Mouse (Mus musculus) midbrain, embryonic 10.5 days (tissue): ENCODE results near the gene Rpap2. TPM values are rescaled to one million over a fixed set of nuclear protein-coding genes. Genes with fewer than 3 reads are reported as not detected.

Experiments
- DNase-seq: peaks from one replicate; pipeline ENCODE4 v3.0.0-alpha.2; 2017; ENCODE audit warnings: low spot score
- H3K27ac ChIP-seq: fragments of 300-500 bp; sonication (generic); replicated peaks from 2 replicates; pipeline ENCODE4 v1.5.1; 2016; ENCODE audit warnings: mild to moderate bottlenecking
- H3K27me3 ChIP-seq: fragments of 300-500 bp; sonication (generic); 2 replicates; pipeline ENCODE4 v1.6.1; 2016; ENCODE audit warnings: low read depth, mild to moderate bottlenecking; ENCODE audit not compliant: poor library complexity, severe bottlenecking
- H3K36me3 ChIP-seq: fragments of 300-500 bp; sonication (generic); 2 replicates; pipeline ENCODE4 v1.6.1; 2016; ENCODE audit warnings: mild to moderate bottlenecking, moderate library complexity
- H3K4me1 ChIP-seq: fragments of 300-500 bp; sonication (generic); 2 replicates; pipeline ENCODE4 v1.6.1; 2016
- H3K4me3 ChIP-seq: fragments of 300-500 bp; sonication (generic); 2 replicates; pipeline ENCODE4 v1.5.1; 2016; ENCODE audit warnings: mild to moderate bottlenecking, moderate library complexity
- H3K9me3 ChIP-seq: fragments of 300-500 bp; sonication (generic); replicated peaks from 2 replicates; pipeline ENCODE4 v1.6.1; 2016; ENCODE audit warnings: mild to moderate bottlenecking
- WGBS: fragments of 180-500 bp; shearing (Covaris S2); methylation state at CpG from one replicate; pipeline ENCODE4 v1.1.7; 2016; 5-methylcytosine and 5-hydroxymethylcytosine counted together
- polyA plus RNA-seq: library from polyadenylated mRNA; unstranded; fragments of >200 nt; fragmentation: Nextera tagmentation; extraction: Ambion mirVana; gene quantifications from 2 replicates; pipeline ENCODE4 v1.2.1, GENCODE M21; 2016

Rpap2 gene
- polyA plus RNA-seq: 15.9 and 18.9 TPM in 2 replicates

GRCm38 (mm10) chr5:107597301-107598077, at the start of gene Rpap2, which contains the start of gene Glmn:
TSS of gene Rpap2 (plus strand) at chr5:107597373.
TSS of gene Glmn (minus strand) at chr5:107597888.
- 1% methylated on average over 58 of the region's 64 CpGs for WGBS
- Histone ChIP-seq H3K4me1 (peaks cover 15% of the 10 kb centered on the region), H3K27me3 (no peaks in the 10 kb centered on the region), H3K4me3 (peak within 1 kb of the TSS; percentile 81), H3K27ac (peak within 1 kb of the TSS; percentile 94), H3K9me3 (no peaks in the 10 kb centered on the region), H3K36me3 (peaks cover 26% of the 10 kb centered on the region)
- DNase-seq: peak; percentile 91

DNA sequence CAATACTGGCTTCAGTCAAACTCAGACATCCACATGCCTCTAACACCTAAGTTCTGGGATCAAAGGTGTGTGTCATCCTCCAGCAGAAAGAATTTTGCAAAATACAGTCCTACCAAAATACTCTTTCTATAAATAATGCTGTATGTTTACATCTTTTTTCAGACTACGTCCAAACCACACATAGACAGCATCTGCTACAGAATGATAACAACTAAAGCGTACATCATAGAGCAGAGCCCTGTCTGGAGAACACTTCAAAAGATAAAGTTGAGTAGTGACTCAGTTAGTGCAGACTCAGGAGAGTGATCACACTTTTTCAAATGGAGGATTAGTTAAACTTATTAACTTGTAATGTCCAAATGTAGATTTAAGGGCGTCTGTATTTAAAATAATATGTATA, 49.2 kb upstream of the Rpap2 start:
- 91% methylated on average over 3 of the region's 3 CpGs for WGBS
- Histone ChIP-seq H3K36me3 (peaks cover 20% of the 10 kb centered on the region), H3K9me3 (no peaks in the 10 kb centered on the region), H3K27me3 (no peaks in the 10 kb centered on the region), H3K27ac (no peak overlapping the region), H3K4me1 (no peaks in the 10 kb centered on the region), H3K4me3 (no peak overlapping the region)
- no peak for DNase-seq

DNA sequence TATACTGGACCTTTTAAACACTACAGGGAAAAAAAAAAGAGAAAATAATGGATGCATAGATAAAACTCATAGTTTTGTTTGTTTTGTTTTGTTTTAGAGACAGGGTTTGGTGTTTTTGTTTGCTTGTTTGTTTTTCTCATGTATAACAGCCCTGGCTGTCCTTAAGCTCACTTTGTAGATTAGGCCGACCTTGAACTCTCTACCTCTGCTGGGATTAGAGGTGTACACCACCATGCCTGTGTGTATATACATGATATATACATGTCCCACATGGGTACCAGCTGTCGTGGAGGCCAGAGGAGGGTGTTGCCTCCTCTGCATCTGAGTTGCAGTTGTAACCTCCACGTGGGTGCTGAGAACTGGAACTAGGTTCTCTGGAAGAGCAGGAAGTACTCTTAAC, 48.7 kb upstream of the Rpap2 start:
- 92% methylated on average over 3 of the region's 3 CpGs for WGBS
- Histone ChIP-seq H3K27ac (no peak overlapping the region), H3K9me3 (no peaks in the 10 kb centered on the region), H3K4me1 (no peaks in the 10 kb centered on the region), H3K4me3 (no peak overlapping the region), H3K27me3 (no peaks in the 10 kb centered on the region), H3K36me3 (peaks cover 20% of the 10 kb centered on the region)
- no peak for DNase-seq

DNA sequence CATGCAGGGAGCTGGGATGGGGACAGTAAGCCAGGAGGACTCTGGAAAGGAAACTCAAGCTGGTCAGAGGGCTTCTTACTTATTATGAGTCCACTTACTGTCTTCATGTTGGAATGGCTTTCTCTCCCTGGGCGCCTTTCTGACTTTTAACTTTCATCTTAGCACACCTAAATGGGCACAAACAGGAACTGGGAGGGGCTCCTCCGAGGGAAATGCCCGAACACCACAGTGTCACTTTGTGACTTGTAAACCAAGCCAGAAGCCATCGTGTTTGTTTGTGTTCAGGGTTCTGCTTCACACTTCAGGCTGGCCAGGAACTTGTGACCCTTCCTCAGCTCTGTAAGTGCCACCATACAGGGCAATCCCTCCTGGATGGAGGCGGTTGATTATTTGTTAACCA, 42.8 kb upstream of the Rpap2 start:
- Histone ChIP-seq H3K27me3 (no peaks in the 10 kb centered on the region), H3K4me3 (no peak overlapping the region), H3K9me3 (no peaks in the 10 kb centered on the region), H3K27ac (no peak overlapping the region), H3K36me3 (peaks cover 33% of the 10 kb centered on the region), H3K4me1 (no peaks in the 10 kb centered on the region)
- DNase-seq: no peak
- 87% methylated on average over 5 of the region's 5 CpGs for WGBS

GRCm38 (mm10) chr5:107556969-107557368, 40.2 kb upstream of the Rpap2 start:
- Histone ChIP-seq H3K4me1 (peaks cover 4% of the 10 kb centered on the region; the same call in 1 of the 2 replicates), H3K4me3 (no peak overlapping the region), H3K27ac (no peak overlapping the region), H3K36me3 (peaks cover 45% of the 10 kb centered on the region), H3K9me3 (no peaks in the 10 kb centered on the region), H3K27me3 (no peaks in the 10 kb centered on the region)
- 92% methylated on average over 3 of the region's 3 CpGs for WGBS
- DNase-seq: no peak

GRCm38 (mm10) chr5:107569148-107569547, 28.0 kb upstream of the Rpap2 start:
- no peak overlapping the region for H3K27ac ChIP-seq
- no peak overlapping the region for H3K4me3 ChIP-seq
- H3K36me3 ChIP-seq: peaks cover 63% of the 10 kb centered on the region
- no peaks in the 10 kb centered on the region for H3K27me3 ChIP-seq
- H3K9me3 ChIP-seq: no peaks in the 10 kb centered on the region
- WGBS: 96% methylated on average over 9 of the region's 9 CpGs
- no peak for DNase-seq
- no peaks in the 10 kb centered on the region for H3K4me1 ChIP-seq

DNA sequence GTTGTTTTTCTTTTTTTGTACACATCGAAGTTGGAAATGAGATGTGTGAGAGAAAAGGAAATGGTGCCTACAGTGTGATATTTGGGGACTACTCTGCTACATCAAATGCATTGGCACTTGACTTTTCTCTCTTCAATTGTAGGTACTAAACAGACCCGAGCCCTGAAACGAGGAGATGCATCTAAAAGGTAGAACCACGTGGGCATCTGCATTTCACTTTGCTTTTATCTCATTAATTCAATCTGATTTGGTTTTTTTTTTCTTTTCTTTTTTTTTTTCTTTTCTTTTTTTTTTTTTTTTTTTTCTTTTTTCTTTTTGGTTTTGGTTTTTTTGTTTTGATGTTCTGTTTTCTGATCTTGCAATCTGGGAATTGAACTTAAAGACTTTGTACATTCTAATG, 1.2 kb downstream of the Rpap2 start:
- no peaks in the 10 kb centered on the region for H3K27me3 ChIP-seq
- H3K4me3 ChIP-seq: peak overlapping the region; percentile 81
- no peak for DNase-seq
- WGBS: 30% methylated on average over 4 of the region's 4 CpGs
- no peaks in the 10 kb centered on the region for H3K9me3 ChIP-seq
- H3K27ac ChIP-seq: peak overlapping the region; percentile 94
- peaks cover 27% of the 10 kb centered on the region for H3K36me3 ChIP-seq
- peaks cover 15% of the 10 kb centered on the region for H3K4me1 ChIP-seq

DNA sequence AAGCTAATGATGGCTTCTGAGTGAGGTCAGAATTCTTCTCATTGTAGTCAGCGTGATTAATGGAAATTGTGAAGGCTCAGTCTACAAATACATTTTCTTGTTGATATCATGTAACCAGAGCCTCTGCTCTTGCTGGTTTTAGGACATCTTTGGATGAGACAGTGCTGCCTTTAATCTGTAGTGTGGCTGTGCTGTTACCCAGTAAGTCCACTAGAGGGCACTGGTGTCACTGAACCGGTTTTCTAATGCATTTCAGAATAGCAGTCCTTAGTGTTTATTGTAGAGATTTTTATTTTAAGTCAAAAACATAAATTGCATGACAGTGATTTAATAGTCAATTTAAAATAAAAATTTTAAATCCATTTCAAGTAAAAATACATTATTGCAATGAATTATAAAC, 14.1 kb downstream of the Rpap2 start:
- H3K9me3 ChIP-seq: no peaks in the 10 kb centered on the region
- 3% methylated on average over 2 of the region's 2 CpGs for WGBS
- no peak overlapping the region for H3K4me3 ChIP-seq
- peaks cover 44% of the 10 kb centered on the region for H3K36me3 ChIP-seq
- H3K4me1 ChIP-seq: no peaks in the 10 kb centered on the region
- H3K27me3 ChIP-seq: no peaks in the 10 kb centered on the region
- H3K27ac ChIP-seq: no peak overlapping the region
- DNase-seq: peak; percentile 63

DNA sequence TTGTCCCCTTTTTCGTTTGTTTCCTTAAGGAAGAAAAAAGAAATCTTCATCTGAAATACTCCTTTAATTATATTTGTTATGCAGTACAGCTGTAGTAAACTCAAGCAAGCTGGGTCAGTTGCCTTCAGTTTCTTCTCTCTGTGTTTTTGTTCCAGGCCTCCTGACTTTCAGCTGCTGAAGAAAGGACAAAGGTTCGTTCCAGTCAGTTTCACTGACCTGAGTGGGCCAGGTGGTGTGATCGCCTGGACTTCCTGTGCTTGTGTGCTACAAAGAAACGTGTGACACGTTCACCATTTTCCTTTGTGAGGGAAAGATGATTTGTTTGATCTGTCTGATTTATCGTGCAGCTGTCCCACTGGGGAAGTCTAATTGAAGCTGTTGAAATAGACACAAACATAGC, 20.8 kb downstream of the Rpap2 start:
- H3K9me3 ChIP-seq: no peaks in the 10 kb centered on the region
- H3K36me3 ChIP-seq: peaks cover 58% of the 10 kb centered on the region
- no peak for DNase-seq
- H3K27me3 ChIP-seq: no peaks in the 10 kb centered on the region
- WGBS: 93% methylated on average over 6 of the region's 6 CpGs
- no peak overlapping the region for H3K27ac ChIP-seq
- no peak overlapping the region for H3K4me3 ChIP-seq
- H3K4me1 ChIP-seq: no peaks in the 10 kb centered on the region

- H3K27ac ChIP-seq: no peak overlapping the region
- H3K36me3 ChIP-seq: peaks cover 58% of the 10 kb centered on the region
- no peaks in the 10 kb centered on the region for H3K27me3 ChIP-seq
- no peaks in the 10 kb centered on the region for H3K9me3 ChIP-seq
- no peaks in the 10 kb centered on the region for H3K4me1 ChIP-seq
- H3K4me3 ChIP-seq: no peak overlapping the region
- WGBS: 95% methylated on average over 3 of the region's 3 CpGs
- no peak for DNase-seq
These were observed 24.2 kb downstream of the Rpap2 start for GRCm38 (mm10) chr5:107621327-107621726.

DNA sequence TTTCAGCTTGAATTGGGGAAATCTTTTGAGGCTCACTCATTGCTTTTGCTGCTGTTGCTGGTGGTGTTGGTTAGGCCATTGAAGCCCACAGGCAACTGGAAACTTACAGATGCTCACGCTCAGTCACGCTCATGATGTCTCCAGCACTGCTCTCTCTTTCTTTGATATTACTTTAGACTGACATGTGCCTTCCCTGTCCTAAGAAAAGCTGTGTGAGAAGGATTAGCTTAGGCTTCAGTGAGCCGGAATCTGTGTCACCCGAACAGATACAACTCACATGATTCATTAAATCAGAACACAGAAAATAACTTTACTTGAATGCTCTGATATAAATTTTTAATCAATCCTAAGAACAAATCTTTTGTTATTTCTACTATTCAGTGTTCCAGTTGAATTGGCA, 36.5 kb downstream of the Rpap2 start:
- no peak for DNase-seq
- Histone ChIP-seq H3K4me1 (no peaks in the 10 kb centered on the region), H3K27me3 (no peaks in the 10 kb centered on the region), H3K36me3 (peaks cover 19% of the 10 kb centered on the region), H3K4me3 (no peak overlapping the region), H3K27ac (no peak overlapping the region), H3K9me3 (no peaks in the 10 kb centered on the region)
- WGBS: 91% methylated on average over 4 of the region's 4 CpGs

DNA sequence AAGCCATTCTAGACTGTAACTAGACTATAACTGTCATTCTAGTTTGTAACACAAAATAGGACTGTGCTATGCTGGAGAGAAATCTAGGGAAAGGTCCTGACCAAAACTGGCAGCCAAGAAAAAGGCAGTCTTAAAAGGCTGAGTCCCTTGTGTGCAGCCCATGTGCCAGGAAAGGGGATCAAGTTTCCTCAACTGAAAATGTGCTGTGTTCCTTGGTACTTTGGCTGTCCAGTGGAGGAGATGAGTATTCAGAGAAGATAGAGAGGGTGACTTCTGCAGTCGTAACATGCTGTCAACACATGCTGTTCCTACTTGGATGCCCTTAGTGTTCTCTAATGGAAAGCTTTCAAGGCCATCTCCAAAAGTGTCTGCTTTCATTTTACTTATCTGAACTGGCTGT, 39.9 kb downstream of the Rpap2 start:
- H3K27ac ChIP-seq: no peak overlapping the region

DNA sequence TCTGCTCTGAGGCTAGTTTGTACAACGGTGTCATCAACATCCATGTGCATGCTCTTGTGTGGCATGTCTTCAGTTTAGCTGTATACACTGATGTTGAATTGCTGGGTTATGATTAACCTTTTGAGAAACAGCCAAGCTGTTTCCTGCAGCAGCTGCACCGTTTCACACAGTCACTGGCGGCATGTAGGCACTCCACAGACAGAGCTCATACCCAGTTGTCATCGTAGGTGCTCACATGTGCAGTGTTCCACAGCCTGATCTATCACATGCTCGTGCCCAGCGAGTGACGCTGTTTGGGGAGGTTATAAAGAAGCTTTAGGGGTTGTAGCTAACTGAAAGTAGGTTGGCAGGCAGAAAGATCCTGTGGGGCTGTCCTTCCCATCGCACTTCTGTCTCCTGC, 41.2 kb downstream of the Rpap2 start:
- 94% methylated on average over 8 of the region's 8 CpGs for WGBS
- Histone ChIP-seq H3K36me3 (no peaks in the 10 kb centered on the region), H3K4me1 (no peaks in the 10 kb centered on the region), H3K4me3 (no peak overlapping the region), H3K27me3 (no peaks in the 10 kb centered on the region), H3K9me3 (no peaks in the 10 kb centered on the region), H3K27ac (no peak overlapping the region)
- no peak for DNase-seq

More for the DNA sequence above, 39.9 kb downstream of the Rpap2 start:
- Histone ChIP-seq H3K36me3 (no peaks in the 10 kb centered on the region), H3K27me3 (no peaks in the 10 kb centered on the region), H3K9me3 (no peaks in the 10 kb centered on the region), H3K4me3 (no peak overlapping the region), H3K4me1 (no peaks in the 10 kb centered on the region)
- no peak for DNase-seq
- WGBS: 96% methylated on average over 1 of the region's 1 CpGs
